Mouse (Mus musculus) MEL (cell line): ENCODE results near the gene Fcer2a.

Source experiments
- CTCF ChIP-seq, 3 experiments: IDR thresholded peaks in 2 of 3; conservative IDR thresholded peaks in 1 of 3; 2 replicates each; pipeline ENCODE4 v1.5.1; 2011 to 2012; ENCODE audit warnings: low read length in 3 of 3, low read depth in 2 of 3, mild to moderate bottlenecking in 2 of 3, improper control_type of control experiment in 1 of 3, inconsistent platforms in 1 of 3, mixed read lengths in 1 of 3, moderate library complexity in 1 of 3; ENCODE audit not compliant: control insufficient read depth in 1 of 3, insufficient read depth in 1 of 3, poor library complexity in 1 of 3, severe bottlenecking in 1 of 3
- ELF1 ChIP-seq: IDR thresholded peaks from 2 replicates; pipeline ENCODE4 v1.6.1; 2014; ENCODE audit warnings: low read depth, mild to moderate bottlenecking, inconsistent platforms, low read length, improper control_type of control experiment, moderate library complexity
- MAFK ChIP-seq: IDR thresholded peaks from 2 replicates; pipeline ENCODE4 v1.6.1; 2011; ENCODE audit warnings: low read depth, mild to moderate bottlenecking, low read length, improper control_type of control experiment, borderline replicate concordance
- POLR2A ChIP-seq, 2 experiments: IDR thresholded peaks; 2 replicates each; pipeline ENCODE4 v1.6.1; 2011 to 2012; ENCODE audit warnings: low read length in 2 of 2, mild to moderate bottlenecking in 2 of 2, control low read depth in 1 of 2, improper control_type of control experiment in 1 of 2, low read depth in 1 of 2, moderate library complexity in 1 of 2; ENCODE audit not compliant: control insufficient read depth in 1 of 2, insufficient read depth in 1 of 2, poor library complexity in 1 of 2
- ZMIZ1 ChIP-seq: IDR thresholded peaks from 2 replicates; pipeline ENCODE4 v1.6.1; 2012; ENCODE audit warnings: low read depth, mild to moderate bottlenecking, inconsistent platforms, low read length, improper control_type of control experiment, moderate library complexity

DNA sequence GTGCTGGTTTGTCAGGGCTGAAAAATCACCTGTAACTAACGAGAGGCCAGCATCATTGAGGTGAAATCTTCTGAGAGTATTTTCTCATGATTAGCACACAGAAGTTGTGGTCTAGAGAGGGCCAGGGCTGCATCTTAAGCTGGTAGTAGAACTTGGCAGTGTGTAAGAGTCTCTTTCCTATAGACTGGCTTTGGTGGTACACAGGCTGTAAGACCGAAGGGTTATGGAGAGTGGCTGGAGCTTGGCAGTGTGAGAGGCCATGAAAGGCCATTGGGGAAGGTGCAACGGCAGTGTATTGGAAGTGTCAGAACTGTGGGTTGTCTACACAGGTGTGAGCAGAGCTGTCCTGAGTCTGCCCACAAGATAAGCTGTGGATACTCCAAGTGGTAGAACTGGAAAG is 16.3 kb upstream of the Fcer2a start:
- TF ChIP-seq MAFK (no peak), POLR2A (IDR thresholded peaks at IDR 0.05; ENCODE audit: control insufficient read depth in 1 of 2, insufficient read depth in 1 of 2, low read depth in 1 of 2, low read length in 2 of 2, poor library complexity in 1 of 2) (no peak), CTCF (IDR thresholded peaks at IDR 0.05 in 2 of 3, conservative IDR thresholded peaks at IDR 0.05 in 1 of 3; ENCODE audit: control insufficient read depth in 1 of 3, insufficient read depth in 1 of 3, low read depth in 2 of 3, low read length in 3 of 3, poor library complexity in 1 of 3, severe bottlenecking in 1 of 3) (no peak), ZMIZ1 (no peak), ELF1 (no peak)
